Mouse (Mus musculus) embryonic facial prominence, embryonic 14.5 days (tissue): ENCODE results near the gene Abca17. TPM values are rescaled to one million over a fixed set of nuclear protein-coding genes. Genes with fewer than 3 reads are reported as not detected.
A peak's percentile ranks its signal among the peaks of the same experiment; 100 is the strongest.

Experiments
- ATAC-seq: fragments of 200-750 bp; cut with Nextera tagmentation; 2 replicates; pipeline ENCODE4 v1.8.0; 2017; ENCODE audit warnings: low read depth, moderate number of reproducible peaks, moderate TSS enrichment
- DNase-seq: peaks from one replicate; pipeline ENCODE4 v3.0.0-alpha.2; 2015; ENCODE audit warnings: low spot score
- H3K27ac ChIP-seq: fragments of 300-500 bp; sonication (generic); replicated peaks from 2 replicates; pipeline ENCODE4 v1.5.1; 2014; ENCODE audit warnings: low read depth, mild to moderate bottlenecking, low read length, moderate library complexity
- H3K27me3 ChIP-seq: fragments of 300-500 bp; sonication (generic); replicated peaks from 2 replicates; pipeline ENCODE4 v1.6.1; 2014; ENCODE audit warnings: low read length; ENCODE audit not compliant: control insufficient read depth, insufficient read depth
- H3K36me3 ChIP-seq: fragments of 300-500 bp; sonication (generic); 2 replicates; pipeline ENCODE4 v1.6.1; 2014; ENCODE audit warnings: low read length, mixed read lengths; ENCODE audit not compliant: control insufficient read depth, insufficient read depth
- H3K4me1 ChIP-seq: fragments of 300-500 bp; sonication (generic); 2 replicates; pipeline ENCODE4 v1.6.1; 2014; ENCODE audit warnings: antibody characterized with exemption, low read length; ENCODE audit not compliant: control insufficient read depth, insufficient read depth
- H3K4me2 ChIP-seq: fragments of 300-500 bp; sonication (generic); 2 replicates; pipeline ENCODE4 v1.6.1; 2014; ENCODE audit warnings: low read depth, mild to moderate bottlenecking, low read length, moderate library complexity, mixed read lengths
- H3K4me3 ChIP-seq: fragments of 300-500 bp; sonication (generic); 2 replicates; pipeline ENCODE4 v1.5.1; 2014; ENCODE audit warnings: low read depth, mild to moderate bottlenecking, low read length
- H3K9ac ChIP-seq: fragments of 300-500 bp; sonication (generic); 2 replicates; pipeline ENCODE4 v1.6.1; 2014; ENCODE audit warnings: low read depth, mild to moderate bottlenecking, low read length, moderate library complexity, mixed read lengths
- H3K9me3 ChIP-seq: fragments of 300-500 bp; sonication (generic); 2 replicates; pipeline ENCODE4 v1.6.1; 2016; ENCODE audit warnings: low read length; ENCODE audit not compliant: control insufficient read depth
- WGBS: fragments of 180-500 bp; shearing (Covaris S2); extraction: QIAGEN DNeasy Blood & Tissue Kit; methylation state at CpG from one replicate; pipeline ENCODE4 v1.1.7; 2014; 5-methylcytosine and 5-hydroxymethylcytosine counted together
- polyA plus RNA-seq: library from polyadenylated mRNA; unstranded; fragments of >200 nt; fragmentation: Nextera tagmentation; extraction: Ambion mirVana; gene quantifications from 2 replicates; pipeline ENCODE4 v1.2.1, GENCODE M21; 2014

Gene Abca17
- polyA plus RNA-seq, 1 experiment from 2014 or later = not detected

DNA sequence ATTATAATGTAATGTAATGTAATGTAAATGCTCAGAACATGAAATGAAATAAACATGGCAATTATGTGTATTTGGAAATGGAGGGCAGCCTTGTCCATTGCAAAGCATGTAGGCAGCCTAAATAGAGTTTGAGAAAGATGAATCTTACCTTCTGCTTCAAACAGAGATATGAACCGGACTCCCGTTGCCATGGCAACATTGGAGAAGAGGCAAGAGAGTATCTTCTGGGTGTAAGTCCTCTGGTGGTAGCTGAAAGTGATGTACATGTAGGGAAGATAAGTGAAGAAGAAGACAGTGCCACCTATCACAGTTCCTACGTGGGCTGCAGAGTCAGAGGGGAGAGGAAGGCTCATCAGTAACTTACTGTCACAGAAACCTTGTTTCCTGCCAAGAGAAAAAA, 30.0 kb downstream of the Abca17 start:
- 83% methylated on average over 3 of the region's 3 CpGs for WGBS
- Histone ChIP-seq H3K9me3 (0 out of 2 replicates have a peak, but pooled peaks cover 6% of the 10 kb centered on the region), H3K27ac (no peak overlapping the region), H3K4me2 (no peak overlapping the region), H3K4me3 (no peak overlapping the region), H3K4me1 (no peaks in the 10 kb centered on the region), H3K27me3 (no peaks in the 10 kb centered on the region), H3K36me3 (no peaks in the 10 kb centered on the region), H3K9ac (no peak overlapping the region)
- DNase-seq (no peak), ATAC-seq (no peak)

DNA sequence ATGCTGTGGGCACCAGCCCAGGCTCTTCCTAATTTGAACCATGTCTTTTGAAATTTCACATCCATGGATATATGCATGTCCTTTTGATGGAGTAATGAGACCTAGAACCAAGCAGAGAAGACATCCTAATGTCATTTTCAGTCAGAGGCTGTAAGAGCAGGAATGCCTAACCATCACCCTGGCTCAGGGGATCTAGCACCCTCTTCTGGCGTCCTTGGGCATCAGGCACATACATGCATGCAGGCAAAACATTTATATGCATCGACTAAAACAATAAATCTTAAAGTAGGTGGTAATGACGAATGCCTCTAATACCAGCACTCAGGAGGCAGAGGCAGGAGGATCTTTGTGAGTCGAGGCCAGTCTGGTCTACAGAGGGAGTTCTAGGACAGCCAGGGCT, 43.4 kb downstream of the Abca17 start:
- no peak overlapping the region for H3K4me2 ChIP-seq
- H3K4me3 ChIP-seq = no peak overlapping the region
- no peak overlapping the region for H3K27ac ChIP-seq
- no peak overlapping the region for H3K9ac ChIP-seq
- no peaks in the 10 kb centered on the region for H3K4me1 ChIP-seq
- no peaks in the 10 kb centered on the region for H3K36me3 ChIP-seq
- H3K27me3 ChIP-seq = no peaks in the 10 kb centered on the region
- peak; percentile 7 for DNase-seq
- 55% methylated on average over 4 of the region's 4 CpGs for WGBS
- no peaks in the 10 kb centered on the region for H3K9me3 ChIP-seq
- ATAC-seq = no peak

DNA sequence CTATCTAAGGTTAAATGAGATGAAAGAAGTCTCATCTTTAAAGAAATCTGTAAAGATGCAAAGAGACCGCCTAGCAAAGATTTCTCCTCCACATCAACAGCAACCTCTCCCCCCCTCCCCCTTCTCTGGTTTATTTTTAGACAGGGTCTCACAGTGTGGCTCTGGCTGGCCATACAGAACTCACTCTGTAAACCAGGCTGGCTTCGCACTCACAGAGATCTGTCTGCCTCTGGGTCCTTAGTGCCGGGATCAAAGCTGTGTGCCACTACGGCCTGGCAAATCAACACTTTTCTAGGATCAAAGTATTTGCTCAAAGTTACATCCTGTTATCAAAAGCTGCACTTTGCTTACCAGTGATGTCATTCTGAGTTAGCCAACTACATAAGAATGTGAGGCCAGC, 50.2 kb downstream of the Abca17 start:
- Histone ChIP-seq H3K4me1 (no peaks in the 10 kb centered on the region), H3K4me2 (no peak overlapping the region), H3K27ac (no peak overlapping the region), H3K9me3 (no peaks in the 10 kb centered on the region), H3K4me3 (no peak overlapping the region), H3K9ac (no peak overlapping the region), H3K36me3 (no peaks in the 10 kb centered on the region), H3K27me3 (no peaks in the 10 kb centered on the region)
- DNase-seq (no peak), ATAC-seq (no peak)
- WGBS = 64% methylated on average over 4 of the region's 4 CpGs

DNA sequence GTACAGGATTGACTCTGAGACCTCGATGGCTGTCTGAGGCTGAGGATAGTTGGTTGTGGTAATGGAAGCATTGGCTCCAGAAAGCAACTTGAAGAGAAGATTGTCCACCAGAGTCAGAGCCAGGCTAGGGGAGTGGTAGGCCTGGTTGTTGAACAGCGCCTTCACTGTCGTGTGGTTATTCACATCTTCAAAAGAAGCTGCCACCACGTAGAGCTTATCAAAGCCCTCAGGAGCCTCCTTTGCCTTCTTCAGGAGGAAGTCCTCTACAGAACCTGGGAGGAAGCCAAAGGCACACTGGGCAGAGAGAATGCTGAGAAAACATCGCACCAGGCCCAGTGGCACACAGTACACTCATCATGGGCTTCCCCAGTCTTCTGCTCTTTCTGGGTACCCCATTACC, 61.5 kb downstream of the Abca17 start:
- Histone ChIP-seq H3K4me3 (no peak overlapping the region), H3K27ac (no peak overlapping the region), H3K4me1 (no peaks in the 10 kb centered on the region), H3K9me3 (no peaks in the 10 kb centered on the region), H3K36me3 (no peaks in the 10 kb centered on the region), H3K9ac (no peak overlapping the region), H3K27me3 (no peaks in the 10 kb centered on the region), H3K4me2 (no peak overlapping the region)
- DNase-seq (no peak), ATAC-seq (no peak)
- 93% methylated on average over 4 of the region's 5 CpGs for WGBS

DNA sequence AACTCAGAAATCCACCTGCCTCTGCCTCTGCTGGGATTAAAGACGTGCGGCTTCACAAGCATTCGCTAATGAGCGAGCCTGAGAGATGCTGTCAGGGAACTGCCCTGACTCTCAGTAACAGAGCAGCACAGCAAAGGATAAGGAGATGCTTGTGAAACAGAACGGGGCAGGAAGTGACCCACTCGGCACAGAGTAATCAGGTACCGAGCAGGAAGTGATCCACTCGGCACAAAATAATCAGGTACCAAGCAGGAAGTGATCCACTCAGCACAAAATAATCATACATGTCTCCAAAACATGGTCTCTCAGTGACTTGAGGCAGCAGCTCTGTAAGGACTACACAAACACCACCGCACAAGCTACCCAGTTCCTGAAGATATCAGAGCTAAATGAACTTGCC, 62.4 kb downstream of the Abca17 start:
- H3K9ac ChIP-seq = no peak overlapping the region
- no peak overlapping the region for H3K4me2 ChIP-seq
- H3K4me3 ChIP-seq = no peak overlapping the region
- ATAC-seq = no peak
- DNase-seq = peak; percentile 8
- no peak overlapping the region for H3K27ac ChIP-seq
- no peaks in the 10 kb centered on the region for H3K9me3 ChIP-seq
- H3K27me3 ChIP-seq = no peaks in the 10 kb centered on the region
- no peaks in the 10 kb centered on the region for H3K4me1 ChIP-seq
- H3K36me3 ChIP-seq = no peaks in the 10 kb centered on the region
- WGBS = 78% methylated on average over 9 of the region's 9 CpGs

DNA sequence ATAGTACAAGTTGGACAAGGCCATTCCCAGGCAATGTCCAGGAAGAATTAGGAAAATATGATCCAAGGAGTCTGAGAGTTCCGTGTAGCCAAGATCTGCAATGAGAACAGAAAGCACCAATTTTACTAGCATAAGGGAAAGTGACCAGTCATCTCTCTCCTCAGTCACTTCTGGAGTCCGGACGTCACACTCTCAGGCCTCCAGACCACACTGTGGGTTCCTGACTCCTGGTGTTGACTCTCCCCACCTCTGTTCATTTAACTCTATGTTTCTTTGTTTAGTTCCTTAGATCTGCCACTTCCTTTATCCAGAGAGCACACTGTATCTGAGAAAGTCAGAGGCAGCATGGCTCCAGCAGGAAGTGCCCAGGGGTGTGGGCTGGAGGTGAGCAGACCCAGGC, 65.2 kb downstream of the Abca17 start:
- no peaks in the 10 kb centered on the region for H3K9me3 ChIP-seq
- no peaks in the 10 kb centered on the region for H3K4me1 ChIP-seq
- no peak overlapping the region for H3K4me3 ChIP-seq
- no peak for DNase-seq
- WGBS = 49% methylated on average over 3 of the region's 3 CpGs
- no peak for ATAC-seq
- H3K27me3 ChIP-seq = no peaks in the 10 kb centered on the region
- H3K4me2 ChIP-seq = no peak overlapping the region
- no peak overlapping the region for H3K27ac ChIP-seq
- H3K36me3 ChIP-seq = no peaks in the 10 kb centered on the region
- H3K9ac ChIP-seq = no peak overlapping the region

DNA sequence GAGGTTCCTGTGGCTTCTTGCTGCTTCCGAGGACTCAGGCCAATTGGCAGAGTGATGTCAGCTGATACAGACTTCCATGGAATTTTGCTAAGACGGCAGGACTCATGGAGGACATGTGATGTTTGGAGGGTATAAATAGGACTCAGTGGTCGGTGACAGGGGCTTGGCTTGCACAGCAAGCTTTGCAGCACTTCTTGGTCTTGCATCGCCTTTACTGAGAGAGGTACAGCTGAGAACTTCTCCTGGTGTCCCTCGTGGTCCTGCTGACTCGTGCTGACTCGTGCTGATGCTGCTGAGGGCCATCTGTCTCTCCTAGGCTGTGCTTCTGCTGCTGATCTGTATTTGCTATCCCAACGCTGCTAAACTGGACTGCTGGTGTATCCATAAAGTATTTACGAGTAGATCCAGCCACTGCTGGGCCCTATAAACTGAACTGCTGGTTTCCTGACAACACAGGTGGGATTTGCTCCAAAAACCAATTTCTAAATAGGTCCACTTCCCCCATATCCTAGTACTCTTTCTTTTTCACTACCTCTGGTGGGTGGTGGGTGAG, 67.5 kb downstream of the Abca17 start:
- H3K4me2 ChIP-seq = no peak overlapping the region
- H3K27ac ChIP-seq = no peak overlapping the region

DNA sequence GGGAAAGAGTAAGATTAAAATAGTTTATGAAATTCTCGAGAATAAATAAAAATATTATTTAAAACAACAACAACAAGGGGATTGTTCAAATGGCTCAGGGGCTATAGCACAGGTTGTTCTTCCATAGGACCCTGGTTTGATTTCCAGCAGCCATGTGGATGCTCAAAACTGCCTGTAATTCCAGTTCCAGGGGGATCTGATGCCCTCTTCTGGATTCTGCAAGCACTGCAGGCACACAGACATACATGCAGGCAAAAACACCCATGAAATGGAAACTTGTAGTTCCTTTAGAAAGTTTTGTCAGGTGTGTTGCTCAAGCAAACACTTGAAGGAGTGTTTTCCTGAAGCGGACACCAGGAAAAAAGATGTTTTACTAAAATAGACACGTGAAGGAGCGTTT, 68.2 kb downstream of the Abca17 start:
- Histone ChIP-seq H3K4me1 (no peaks in the 10 kb centered on the region), H3K4me3 (no peak overlapping the region), H3K36me3 (no peaks in the 10 kb centered on the region), H3K9me3 (no peaks in the 10 kb centered on the region), H3K27me3 (no peaks in the 10 kb centered on the region), H3K9ac (no peak overlapping the region), H3K4me2 (no peak overlapping the region), H3K27ac (no peak overlapping the region)
- ATAC-seq (no peak), DNase-seq (no peak)
- 63% methylated on average over 4 of the region's 4 CpGs for WGBS

More for the DNA sequence above, 67.5 kb downstream of the Abca17 start:
- 72% methylated on average over 9 of the region's 9 CpGs for WGBS
- no peak overlapping the region for H3K4me3 ChIP-seq
- ATAC-seq = no peak
- DNase-seq = no peak
- no peaks in the 10 kb centered on the region for H3K9me3 ChIP-seq
- no peaks in the 10 kb centered on the region for H3K27me3 ChIP-seq
- H3K9ac ChIP-seq = no peak overlapping the region
- H3K4me1 ChIP-seq = no peaks in the 10 kb centered on the region
- H3K36me3 ChIP-seq = no peaks in the 10 kb centered on the region

DNA sequence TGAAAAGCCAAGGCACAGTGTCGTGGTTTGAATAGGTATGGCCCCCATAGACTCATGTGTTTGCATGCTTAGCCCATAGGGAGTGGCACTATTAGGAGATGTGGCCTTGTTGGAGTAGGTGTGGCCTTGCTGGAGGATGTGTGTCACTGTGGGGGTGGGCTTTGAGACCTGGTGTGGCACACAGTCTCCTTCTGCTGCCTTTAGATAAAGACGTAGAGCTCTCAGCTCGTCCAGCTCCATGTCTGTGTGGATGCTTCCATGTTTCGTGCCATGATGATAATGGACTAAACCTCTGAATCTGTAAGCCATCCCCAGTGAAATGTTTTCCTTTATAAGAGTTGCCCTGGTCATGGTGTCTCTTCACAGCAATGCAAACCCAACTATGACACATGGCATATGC, 71.0 kb downstream of the Abca17 start:
- H3K27me3 ChIP-seq = no peaks in the 10 kb centered on the region
- H3K4me1 ChIP-seq = no peaks in the 10 kb centered on the region
- WGBS = 81% methylated on average over 4 of the region's 4 CpGs
- no peak for ATAC-seq
- H3K9me3 ChIP-seq = no peaks in the 10 kb centered on the region
- DNase-seq = no peak
- H3K9ac ChIP-seq = no peak overlapping the region
- no peaks in the 10 kb centered on the region for H3K36me3 ChIP-seq
- H3K27ac ChIP-seq = no peak overlapping the region
- H3K4me2 ChIP-seq = no peak overlapping the region
- no peak overlapping the region for H3K4me3 ChIP-seq
